Mouse (Mus musculus) embryonic facial prominence, embryonic 15.5 days (tissue): ENCODE data around the gene Smo. TPM values are rescaled to one million over a fixed set of nuclear protein-coding genes. Genes with fewer than 3 reads are reported as not detected.
"Not testable (repeated sequence)": the region's sequence is repeated elsewhere in the genome, so short reads cannot be mapped to it uniquely, and the experiment has no call there.

Experiments used
- ATAC-seq: fragments of 200-750 bp; cut with Nextera tagmentation; 2 replicates; pipeline ENCODE4 v1.8.0; 2017; ENCODE audit warnings: low read depth, moderate TSS enrichment; ENCODE audit not compliant: insufficient number of reproducible peaks, low FRiP score, low TSS enrichment
- H3K27ac ChIP-seq: fragments of 300-500 bp; sonication (generic); replicated peaks from 2 replicates; pipeline ENCODE4 v1.5.1; 2015; ENCODE audit warnings: mild to moderate bottlenecking, inconsistent platforms
- H3K27me3 ChIP-seq: fragments of 300-500 bp; sonication (generic); 2 replicates; pipeline ENCODE4 v1.6.1; 2015; ENCODE audit warnings: inconsistent platforms
- H3K36me3 ChIP-seq: fragments of 300-500 bp; sonication (generic); 2 replicates; pipeline ENCODE4 v1.6.1; 2015; ENCODE audit warnings: mild to moderate bottlenecking, inconsistent platforms
- H3K4me1 ChIP-seq: fragments of 300-500 bp; sonication (generic); 2 replicates; pipeline ENCODE4 v1.6.1; 2015; ENCODE audit warnings: inconsistent platforms
- H3K4me2 ChIP-seq: fragments of 300-500 bp; sonication (generic); replicated peaks from 2 replicates; pipeline ENCODE4 v1.6.1; 2015; ENCODE audit warnings: mild to moderate bottlenecking, inconsistent platforms
- H3K4me3 ChIP-seq: fragments of 300-500 bp; sonication (generic); replicated peaks from 2 replicates; pipeline ENCODE4 v1.5.1; 2015; ENCODE audit warnings: mild to moderate bottlenecking, inconsistent platforms
- H3K9ac ChIP-seq: fragments of 300-500 bp; sonication (generic); 2 replicates; pipeline ENCODE4 v1.6.1; 2015; ENCODE audit warnings: inconsistent platforms
- H3K9me3 ChIP-seq: fragments of 300-500 bp; sonication (generic); replicated peaks from 2 replicates; pipeline ENCODE4 v1.6.1; 2016; ENCODE audit warnings: inconsistent platforms
- WGBS: fragments of 180-500 bp; shearing (Covaris S2); methylation state at CpG from one replicate; pipeline ENCODE4 v1.1.7; 2015; 5-methylcytosine and 5-hydroxymethylcytosine counted together
- polyA plus RNA-seq: library from polyadenylated mRNA; unstranded; fragments of >200 nt; fragmentation: Nextera tagmentation; extraction: Ambion mirVana; gene quantifications from 2 replicates; pipeline ENCODE4 v1.2.1, GENCODE M21; 2015

Gene Smo
- polyA plus RNA-seq, 1 experiment from 2014 or later, result 58.7 TPM

- not testable (repeated sequence) for ATAC-seq, H3K4me1 ChIP-seq, H3K27me3 ChIP-seq, H3K9me3 ChIP-seq, H3K9ac ChIP-seq, H3K27ac ChIP-seq, H3K4me3 ChIP-seq, H3K4me2 ChIP-seq
- 96% methylated on average over 2 of the region's 2 CpGs for whole genome bisulfite sequencing
- peaks cover 53% of the 10 kb centered on the region for H3K36me3 ChIP-seq
Observed at GRCm38 (mm10) chr6:29760397-29760796, 25.1 kb downstream of the Smo start.

GRCm38 (mm10) chr6:29761282-29761681 lies 26.0 kb downstream of the Smo start:
- WGBS, result 88% methylated on average over 4 of the region's 4 CpGs
- no peak for ATAC-seq
- no peaks in the 10 kb centered on the region for H3K27me3 ChIP-seq
- H3K4me3 ChIP-seq, result no peak overlapping the region
- H3K4me1 ChIP-seq, result 0 out of 2 replicates have a peak, but pooled peaks cover 3% of the 10 kb centered on the region
- H3K27ac ChIP-seq, result no peak overlapping the region
- H3K4me2 ChIP-seq, result no peak overlapping the region
- no peaks in the 10 kb centered on the region for H3K9me3 ChIP-seq
- H3K36me3 ChIP-seq, result peaks cover 46% of the 10 kb centered on the region
- H3K9ac ChIP-seq, result no peak overlapping the region

- H3K4me2 ChIP-seq, result no peak overlapping the region
- H3K9me3 ChIP-seq, result no peaks in the 10 kb centered on the region
- H3K4me1 ChIP-seq, result 0 out of 2 replicates have a peak, but pooled peaks cover 3% of the 10 kb centered on the region
- H3K27me3 ChIP-seq, result no peaks in the 10 kb centered on the region
- peaks cover 34% of the 10 kb centered on the region for H3K36me3 ChIP-seq
- WGBS, result 65% methylated on average over 4 of the region's 4 CpGs
- H3K4me3 ChIP-seq, result no peak overlapping the region
- no peak overlapping the region for H3K27ac ChIP-seq
- no peak overlapping the region for H3K9ac ChIP-seq
- ATAC-seq, result no peak
Observed at GRCm38 (mm10) chr6:29762524-29762923, 27.2 kb downstream of the Smo start.

GRCm38 (mm10) chr6:29766874-29767273 lies 31.6 kb downstream of the Smo start:
- 0 out of 2 replicates have a peak, but pooled peaks cover 9% of the 10 kb centered on the region for H3K4me1 ChIP-seq
- no peak overlapping the region for H3K27ac ChIP-seq
- H3K27me3 ChIP-seq, result no peaks in the 10 kb centered on the region
- no peaks in the 10 kb centered on the region for H3K9me3 ChIP-seq
- H3K4me2 ChIP-seq, result 0 out of 2 replicates have a peak overlapping the region, but pooled peaks have one; percentile 71
- no peak for ATAC-seq
- H3K9ac ChIP-seq, result no peak overlapping the region
- WGBS, result 77% methylated on average over 2 of the region's 2 CpGs
- peaks cover 3% of the 10 kb centered on the region; the same call in 1 of the 2 replicates for H3K36me3 ChIP-seq
- no peak overlapping the region for H3K4me3 ChIP-seq

- H3K27me3 ChIP-seq, result no peaks in the 10 kb centered on the region
- peak; percentile 99 for ATAC-seq
- under 1% methylated on average over 53 of the region's 61 CpGs for WGBS
Observed at GRCm38 (mm10) chr6:29767813-29768660, 32.7 kb downstream of the Smo start, which contains the start of gene Ahcyl2. Gene Ahcyl2 (plus strand): TSS chr6:29768011.

GRCm38 (mm10) chr6:29768791-29769441 lies 33.6 kb downstream of the Smo start:
- H3K27me3 ChIP-seq, result no peaks in the 10 kb centered on the region
- peak overlapping the region; percentile 74 for H3K9ac ChIP-seq
- H3K4me1 ChIP-seq, result 0 out of 2 replicates have a peak, but pooled peaks cover 9% of the 10 kb centered on the region
- peak overlapping the region; percentile 90 for H3K27ac ChIP-seq
- H3K4me2 ChIP-seq, result peak overlapping the region; percentile 71
- H3K4me3 ChIP-seq, result peak overlapping the region; percentile 88
- peak; percentile 46 for ATAC-seq
- WGBS, result under 1% methylated on average over 50 of the region's 50 CpGs
- H3K9me3 ChIP-seq, result no peaks in the 10 kb centered on the region
- H3K36me3 ChIP-seq, result no peaks in the 10 kb centered on the region

More at GRCm38 (mm10) chr6:29767813-29768660, 32.7 kb downstream of the Smo start, which contains the start of gene Ahcyl2:
- Histone ChIP-seq H3K27ac (peak within 1 kb of the TSS; percentile 90), H3K9me3 (no peaks in the 10 kb centered on the region), H3K4me1 (0 out of 2 replicates have a peak, but pooled peaks cover 9% of the 10 kb centered on the region), H3K4me2 (peak within 1 kb of the TSS; percentile 71), H3K36me3 (no peaks in the 10 kb centered on the region), H3K9ac (peak within 1 kb of the TSS; percentile 74), H3K4me3 (peak within 1 kb of the TSS; percentile 88)

GRCm38 (mm10) chr6:29770672-29771321 lies 35.5 kb downstream of the Smo start:
- ATAC-seq, result no peak
- Histone ChIP-seq H3K9ac (no peak overlapping the region), H3K4me3 (no peak overlapping the region), H3K4me1 (0 out of 2 replicates have a peak, but pooled peaks cover 9% of the 10 kb centered on the region), H3K36me3 (no peaks in the 10 kb centered on the region), H3K9me3 (no peaks in the 10 kb centered on the region), H3K4me2 (no peak overlapping the region), H3K27me3 (no peaks in the 10 kb centered on the region), H3K27ac (no peak overlapping the region)
- WGBS, result 56% methylated on average over 2 of the region's 2 CpGs

- Histone ChIP-seq H3K27me3 (no peaks in the 10 kb centered on the region), H3K9me3 (no peaks in the 10 kb centered on the region), H3K36me3 (no peaks in the 10 kb centered on the region), H3K27ac (no peak overlapping the region), H3K4me1 (0 out of 2 replicates have a peak, but pooled peaks cover 9% of the 10 kb centered on the region), H3K9ac (no peak overlapping the region), H3K4me2 (no peak overlapping the region), H3K4me3 (no peak overlapping the region)
- ATAC-seq, result no peak
- WGBS, result 71% methylated on average over 3 of the region's 3 CpGs
Observed at GRCm38 (mm10) chr6:29772236-29772635, 36.9 kb downstream of the Smo start.

- 67% methylated on average over 1 of the region's 1 CpGs for WGBS
- Histone ChIP-seq H3K4me1 (0 out of 2 replicates have a peak, but pooled peaks cover 8% of the 10 kb centered on the region), H3K4me3 (no peak overlapping the region), H3K9me3 (no peaks in the 10 kb centered on the region), H3K4me2 (no peak overlapping the region), H3K36me3 (no peaks in the 10 kb centered on the region), H3K27me3 (no peaks in the 10 kb centered on the region), H3K9ac (no peak overlapping the region), H3K27ac (no peak overlapping the region)
- ATAC-seq, result no peak
Observed at GRCm38 (mm10) chr6:29774161-29774560, 38.9 kb downstream of the Smo start.

GRCm38 (mm10) chr6:29775609-29776008 lies 40.3 kb downstream of the Smo start:
- H3K36me3 ChIP-seq, result no peaks in the 10 kb centered on the region
- WGBS, result 83% methylated on average over 1 of the region's 1 CpGs
- H3K27ac ChIP-seq, result no peak overlapping the region
- no peak overlapping the region for H3K4me2 ChIP-seq
- no peaks in the 10 kb centered on the region for H3K27me3 ChIP-seq
- no peak overlapping the region for H3K4me3 ChIP-seq
- 0 out of 2 replicates have a peak, but pooled peaks cover 5% of the 10 kb centered on the region for H3K4me1 ChIP-seq
- H3K9ac ChIP-seq, result no peak overlapping the region
- no peaks in the 10 kb centered on the region for H3K9me3 ChIP-seq
- ATAC-seq, result no peak
